Mouse (Mus musculus): ENCODE measurements around the gene Tfeb.

The Tfeb gene

DNA sequence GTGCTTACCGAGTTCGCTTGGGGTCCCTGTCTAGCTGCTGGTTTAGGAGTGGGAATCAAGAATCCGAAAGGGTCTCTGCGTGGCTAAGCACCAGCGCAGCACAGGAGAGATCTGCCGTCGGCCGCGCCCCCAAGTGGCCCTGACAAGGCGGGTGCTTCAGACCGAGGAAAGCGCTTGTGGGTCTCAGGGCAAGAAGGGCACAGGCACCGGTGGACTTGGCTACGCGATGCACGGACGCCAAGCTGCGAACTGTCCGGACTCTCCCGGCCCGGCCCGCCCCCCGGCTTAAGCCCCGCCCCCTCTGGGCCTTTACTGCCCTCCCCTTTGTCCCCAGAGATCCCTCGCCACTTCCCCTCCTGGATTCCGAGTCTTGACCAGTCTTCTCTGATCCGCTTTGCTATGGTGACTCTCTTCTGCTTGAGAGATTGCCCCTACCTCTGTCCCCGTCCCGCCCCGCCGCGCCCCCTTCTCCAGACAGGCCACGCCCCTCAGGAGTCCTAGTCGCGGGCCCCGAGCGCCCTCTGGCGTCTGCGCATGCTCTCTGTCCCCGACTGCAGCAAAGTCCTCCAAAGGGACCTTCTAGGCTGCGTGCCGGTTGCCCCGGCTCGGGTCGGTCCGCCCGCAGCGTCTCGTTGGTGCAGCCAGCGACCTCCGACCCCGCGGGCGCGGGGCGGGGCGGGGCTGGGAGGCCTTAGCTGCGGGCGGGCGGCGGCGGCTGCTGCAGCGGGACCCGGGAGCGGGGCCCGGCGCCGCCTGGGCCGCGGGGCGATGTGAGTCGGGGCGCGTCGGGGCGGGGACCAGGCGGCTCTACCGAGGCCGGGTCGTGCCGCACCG is 42.1 kb upstream of the Tfeb start, which contains the start of gene Prickle4:
Gene Prickle4 (minus strand): TSS at position 234 of the 834 bp plus-strand sequence.
- peaks cover 27% of the 10 kb centered on the region for H3K36me3 ChIP-seq (ENCODE audit: insufficient read depth, low read length)
- H3K27me3 ChIP-seq (ENCODE audit: insufficient read depth, low read length) = peaks cover 65% of the 10 kb centered on the region
- peak; percentile 25 for TF ChIP-seq CTCF (conservative IDR thresholded peaks at IDR 0.05; ENCODE audit: low read length)
- no peak for TF ChIP-seq POU5F1 (IDR thresholded peaks at IDR 0.05; ENCODE audit: borderline replicate concordance, low read length)
- H3K4me1 ChIP-seq (replicated peaks; ENCODE audit: low read depth, low read length) = peaks cover 66% of the 10 kb centered on the region
- H3K4me3 ChIP-seq (replicated peaks; ENCODE audit: low read length) = peak within 1 kb of the TSS; percentile 86
- H3K9me3 ChIP-seq (ENCODE audit: low read length) = no peaks in the 10 kb centered on the region

DNA sequence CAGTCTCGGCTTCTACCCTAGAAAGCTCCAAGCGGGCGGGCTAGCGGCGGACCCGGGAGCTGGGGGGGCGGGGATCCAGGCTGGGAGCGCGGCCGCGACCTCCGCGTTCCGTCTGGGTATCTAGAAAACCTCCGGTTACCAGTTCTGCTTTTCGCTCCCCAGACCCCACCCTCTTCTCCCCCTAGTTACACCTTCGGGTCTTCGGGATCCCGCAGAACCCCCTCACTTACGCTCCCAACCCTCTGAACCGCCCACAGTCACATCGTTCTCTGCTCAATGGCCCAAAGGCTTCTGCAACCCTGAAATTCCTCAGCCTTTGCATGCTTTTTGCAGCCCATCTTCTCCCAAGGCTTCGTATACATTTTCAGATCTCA is 41.5 kb upstream of the Tfeb start:
- TF ChIP-seq CTCF (conservative IDR thresholded peaks at IDR 0.05; ENCODE audit: low read length) (no peak), NANOG (IDR thresholded peaks at IDR 0.05; ENCODE audit: borderline replicate concordance, low read length) (no peak), POU5F1 (IDR thresholded peaks at IDR 0.05; ENCODE audit: borderline replicate concordance, low read length) (no peak)

DNA sequence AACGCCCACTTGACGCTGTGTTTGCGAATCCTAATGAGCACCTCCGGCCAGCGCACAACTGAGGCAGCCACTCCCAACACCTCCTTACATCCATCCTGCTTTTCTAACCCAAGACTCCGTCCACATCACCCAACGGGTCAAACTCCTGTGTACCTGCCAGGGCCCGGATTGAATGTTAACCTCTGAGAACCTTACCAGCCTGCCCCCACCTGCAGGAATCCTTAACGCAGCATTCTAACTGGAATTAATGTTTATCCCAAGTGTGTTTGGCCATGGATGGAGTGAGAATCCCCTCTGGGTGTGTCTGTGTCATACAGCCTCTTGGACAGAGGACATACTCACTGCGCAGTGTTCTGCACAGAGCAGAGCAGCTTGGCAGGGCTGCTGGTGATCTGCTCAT is 38.7 kb upstream of the Tfeb start:
- no peak for TF ChIP-seq POU5F1 (IDR thresholded peaks at IDR 0.05; ENCODE audit: borderline replicate concordance, low read length)
- no peak for TF ChIP-seq NANOG (IDR thresholded peaks at IDR 0.05; ENCODE audit: borderline replicate concordance, low read length)
- TF ChIP-seq CTCF (conservative IDR thresholded peaks at IDR 0.05; ENCODE audit: low read length) = no peak
- peaks cover 66% of the 10 kb centered on the region for H3K4me1 ChIP-seq (replicated peaks; ENCODE audit: low read depth, low read length)
- H3K9me3 ChIP-seq (ENCODE audit: low read length) = no peaks in the 10 kb centered on the region
- H3K4me3 ChIP-seq (replicated peaks; ENCODE audit: low read length) = no peak overlapping the region
- peaks cover 36% of the 10 kb centered on the region for H3K27me3 ChIP-seq (ENCODE audit: insufficient read depth, low read length)
- peaks cover 51% of the 10 kb centered on the region for H3K36me3 ChIP-seq (ENCODE audit: insufficient read depth, low read length)

More for the DNA sequence above, 41.5 kb upstream of the Tfeb start:
- Histone ChIP-seq H3K4me1 (replicated peaks; ENCODE audit: low read depth, low read length) (peaks cover 66% of the 10 kb centered on the region), H3K36me3 (ENCODE audit: insufficient read depth, low read length) (peaks cover 33% of the 10 kb centered on the region), H3K4me3 (replicated peaks; ENCODE audit: low read length) (peak overlapping the region; percentile 86), H3K9me3 (ENCODE audit: low read length) (no peaks in the 10 kb centered on the region), H3K27me3 (ENCODE audit: insufficient read depth, low read length) (peaks cover 63% of the 10 kb centered on the region)

DNA sequence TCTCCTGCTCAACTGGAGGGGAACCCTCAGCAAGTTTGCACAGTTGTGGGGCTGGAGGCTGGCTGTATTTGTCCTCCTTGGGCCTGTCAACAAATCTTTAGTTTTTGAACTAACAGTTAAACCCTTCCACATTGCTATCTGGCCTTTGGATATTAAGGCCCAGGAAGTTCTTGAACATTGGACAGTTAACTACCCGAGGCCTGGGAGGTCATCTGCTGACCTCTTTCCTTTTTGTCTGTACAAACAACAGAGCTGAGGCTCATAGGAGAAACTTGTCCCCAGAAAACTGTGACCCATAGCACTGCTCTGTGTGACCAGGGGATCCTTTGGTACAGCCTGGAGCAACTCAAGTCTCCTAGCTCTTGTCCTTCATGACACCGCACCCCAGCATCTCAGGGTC is 37.8 kb upstream of the Tfeb start:
- Histone ChIP-seq H3K27me3 (ENCODE audit: insufficient read depth, low read length) (peaks cover 27% of the 10 kb centered on the region), H3K4me1 (replicated peaks; ENCODE audit: low read depth, low read length) (peaks cover 68% of the 10 kb centered on the region), H3K36me3 (ENCODE audit: insufficient read depth, low read length) (peaks cover 51% of the 10 kb centered on the region), H3K4me3 (replicated peaks; ENCODE audit: low read length) (no peak overlapping the region), H3K9me3 (ENCODE audit: low read length) (no peaks in the 10 kb centered on the region)
- TF ChIP-seq CTCF (conservative IDR thresholded peaks at IDR 0.05; ENCODE audit: low read length) = no peak
- TF ChIP-seq POU5F1 (IDR thresholded peaks at IDR 0.05; ENCODE audit: borderline replicate concordance, low read length) = no peak
- TF ChIP-seq NANOG (IDR thresholded peaks at IDR 0.05; ENCODE audit: borderline replicate concordance, low read length) = no peak

DNA sequence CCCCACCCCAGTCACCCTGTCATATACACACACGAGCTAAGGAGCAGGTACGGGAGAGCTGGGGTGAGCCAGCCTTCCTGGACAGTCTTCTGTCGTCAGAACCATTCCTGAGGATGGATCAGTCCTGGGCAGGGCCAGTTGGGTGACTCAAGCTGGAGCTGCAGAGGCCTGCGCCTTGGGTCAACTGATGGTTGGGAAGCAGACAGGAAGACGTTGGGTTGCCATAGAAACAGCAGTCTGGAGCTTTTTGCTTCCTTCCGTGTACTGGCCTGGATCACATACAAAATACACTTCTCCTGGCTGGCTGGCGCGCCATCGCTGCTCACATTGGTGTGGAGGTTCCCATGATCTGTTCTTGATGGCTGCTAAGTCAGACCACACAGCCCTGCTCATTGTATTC is 35.0 kb upstream of the Tfeb start:
- H3K4me3 ChIP-seq (replicated peaks; ENCODE audit: low read length) = peak overlapping the region; percentile 79
- H3K27me3 ChIP-seq (ENCODE audit: insufficient read depth, low read length) = peaks cover 8% of the 10 kb centered on the region
- peaks cover 71% of the 10 kb centered on the region for H3K36me3 ChIP-seq (ENCODE audit: insufficient read depth, low read length)
- H3K9me3 ChIP-seq (ENCODE audit: low read length) = no peaks in the 10 kb centered on the region
- TF ChIP-seq POU5F1 (IDR thresholded peaks at IDR 0.05; ENCODE audit: borderline replicate concordance, low read length) = no peak
- TF ChIP-seq NANOG (IDR thresholded peaks at IDR 0.05; ENCODE audit: borderline replicate concordance, low read length) = no peak
- no peak for TF ChIP-seq CTCF (conservative IDR thresholded peaks at IDR 0.05; ENCODE audit: low read length)
- H3K4me1 ChIP-seq (replicated peaks; ENCODE audit: low read depth, low read length) = peaks cover 84% of the 10 kb centered on the region

DNA sequence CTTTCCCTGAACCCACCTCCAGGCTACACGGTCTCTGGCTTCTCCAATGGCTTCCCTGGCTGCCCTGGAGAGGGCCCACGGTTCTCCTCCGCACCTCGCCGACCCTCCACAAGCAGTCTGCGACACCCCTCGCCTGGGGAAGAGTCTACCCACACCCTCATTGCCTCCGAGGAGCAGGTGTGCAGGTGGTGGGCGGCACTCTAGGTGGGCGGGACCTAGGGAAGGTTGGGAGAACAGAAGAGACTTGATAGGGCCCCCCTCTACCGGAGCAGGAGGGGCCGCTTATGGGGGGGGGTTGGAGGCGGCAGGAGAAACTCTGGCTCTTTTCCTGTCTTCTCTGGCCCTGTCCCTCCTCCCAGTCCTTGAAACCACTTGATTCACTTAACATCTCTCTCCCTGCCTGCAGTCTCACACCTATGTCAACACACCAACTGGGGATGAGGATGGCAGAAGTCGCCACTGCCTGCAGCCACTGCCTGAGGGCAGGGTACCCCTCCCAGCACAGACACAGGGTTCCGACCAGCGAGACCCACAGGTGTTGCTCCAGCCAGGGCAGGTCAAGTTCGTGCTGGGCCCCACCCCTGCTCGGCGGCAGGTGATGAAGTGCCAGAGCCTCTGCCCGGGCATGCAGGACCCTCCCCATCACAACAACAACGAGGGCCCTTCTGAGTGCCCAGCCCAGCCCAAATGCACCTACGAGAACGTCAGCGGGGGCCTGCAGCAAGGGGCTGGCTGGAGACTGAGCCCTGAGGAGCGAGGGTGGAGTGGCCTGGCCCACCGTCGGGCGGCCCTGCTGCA is 34.1 kb upstream of the Tfeb start:
- H3K36me3 ChIP-seq (ENCODE audit: insufficient read depth, low read length) = peaks cover 73% of the 10 kb centered on the region
- TF ChIP-seq CTCF (conservative IDR thresholded peaks at IDR 0.05; ENCODE audit: low read length) = no peak
- no peaks in the 10 kb centered on the region for H3K9me3 ChIP-seq (ENCODE audit: low read length)
- 0 out of 2 replicates have a peak, but pooled peaks cover 3% of the 10 kb centered on the region for H3K27me3 ChIP-seq (ENCODE audit: insufficient read depth, low read length)
- H3K4me3 ChIP-seq (replicated peaks; ENCODE audit: low read length) = peak overlapping the region; percentile 79
- peaks cover 91% of the 10 kb centered on the region for H3K4me1 ChIP-seq (replicated peaks; ENCODE audit: low read depth, low read length)

DNA sequence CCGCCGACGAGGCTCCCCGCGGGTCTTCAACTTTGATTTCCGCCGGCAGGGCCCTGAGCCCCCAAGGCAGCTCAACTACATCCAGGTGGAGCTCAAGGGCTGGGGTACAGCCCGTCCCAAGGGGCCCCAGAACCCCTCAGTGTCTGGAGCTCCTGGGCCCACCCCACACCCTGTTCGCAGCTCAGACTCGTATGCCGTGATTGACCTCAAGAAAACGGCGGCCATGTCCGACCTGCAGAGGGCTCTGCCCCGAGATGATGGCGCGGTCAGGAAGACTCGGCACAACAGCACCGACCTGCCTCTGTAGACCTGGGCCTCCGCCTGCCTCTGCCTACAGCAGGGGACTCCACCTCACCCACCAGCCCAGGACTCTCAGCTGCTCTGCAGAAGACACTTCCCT is 33.3 kb upstream of the Tfeb start:
- Histone ChIP-seq H3K36me3 (ENCODE audit: insufficient read depth, low read length) (peaks cover 73% of the 10 kb centered on the region), H3K9me3 (ENCODE audit: low read length) (no peaks in the 10 kb centered on the region), H3K27me3 (ENCODE audit: insufficient read depth, low read length) (0 out of 2 replicates have a peak, but pooled peaks cover 3% of the 10 kb centered on the region), H3K4me3 (replicated peaks; ENCODE audit: low read length) (peak overlapping the region; percentile 79), H3K4me1 (replicated peaks; ENCODE audit: low read depth, low read length) (peaks cover 91% of the 10 kb centered on the region)
- TF ChIP-seq NANOG (IDR thresholded peaks at IDR 0.05; ENCODE audit: borderline replicate concordance, low read length) = no peak
- TF ChIP-seq CTCF (conservative IDR thresholded peaks at IDR 0.05; ENCODE audit: low read length) = no peak
- TF ChIP-seq POU5F1 (IDR thresholded peaks at IDR 0.05; ENCODE audit: borderline replicate concordance, low read length) = no peak

DNA sequence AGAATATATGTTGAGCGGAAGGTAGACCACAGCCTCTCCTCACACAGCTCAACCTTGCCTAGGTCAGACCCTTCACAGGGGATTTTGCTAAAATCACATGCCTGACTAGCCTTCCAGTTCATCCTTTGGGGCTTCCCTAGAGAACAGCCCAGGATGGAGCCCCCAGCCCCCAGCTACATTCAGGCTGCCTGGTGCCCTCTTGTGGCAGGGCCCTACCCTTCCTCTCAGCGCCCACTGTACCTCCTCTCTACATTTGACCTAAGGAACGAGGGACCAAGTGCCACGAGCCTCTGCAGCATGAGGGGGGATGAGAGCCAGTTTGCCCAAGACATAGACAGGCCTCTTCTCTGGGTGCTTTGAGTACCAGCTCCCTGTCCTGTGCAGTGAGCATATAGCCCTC is 32.1 kb upstream of the Tfeb start:
- Histone ChIP-seq H3K4me3 (replicated peaks; ENCODE audit: low read length) (peak overlapping the region; percentile 79), H3K27me3 (ENCODE audit: insufficient read depth, low read length) (0 out of 2 replicates have a peak, but pooled peaks cover 3% of the 10 kb centered on the region), H3K36me3 (ENCODE audit: insufficient read depth, low read length) (peaks cover 67% of the 10 kb centered on the region), H3K9me3 (ENCODE audit: low read length) (no peaks in the 10 kb centered on the region), H3K4me1 (replicated peaks; ENCODE audit: low read depth, low read length) (peaks cover 95% of the 10 kb centered on the region)
- TF ChIP-seq CTCF (conservative IDR thresholded peaks at IDR 0.05; ENCODE audit: low read length) (peak; percentile 36), POU5F1 (IDR thresholded peaks at IDR 0.05; ENCODE audit: borderline replicate concordance, low read length) (no peak)
